Mouse (Mus musculus): Measurements from ENCODE around the gene Prpf38b.

DNA sequence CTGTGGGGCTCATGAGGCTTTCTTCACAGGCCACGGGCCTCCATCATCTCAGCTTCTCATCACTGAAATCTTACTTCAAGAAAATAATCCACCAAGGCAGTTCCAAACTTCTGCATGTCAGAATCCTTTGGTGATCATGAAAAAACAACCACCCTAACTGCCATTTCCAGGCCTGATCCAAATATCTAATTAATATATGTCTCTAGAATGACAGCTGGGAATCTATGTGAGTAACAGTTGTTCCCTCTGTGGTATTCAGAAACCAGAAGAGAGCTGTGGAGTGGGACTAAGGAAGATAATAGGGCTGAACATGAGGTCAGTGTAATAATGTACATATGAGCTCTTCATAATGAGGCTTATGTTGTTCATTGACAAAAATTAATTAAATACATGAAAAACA lies 58.3 kb downstream of the Prpf38b start:
- TF ChIP-seq CTCF (IDR thresholded peaks at IDR 0.05; ENCODE audit: low read depth, low read length), result no peak
- no peak for TF ChIP-seq POLR2A (IDR thresholded peaks at IDR 0.05; ENCODE audit: extremely low read depth, insufficient read depth, low read length)

Data from liver, adult 2 months (tissue).